Mouse (Mus musculus) kidney, adult 9 months (tissue): ENCODE measurements at regions not wholly inside any gene's neighbourhood (a gene's known extent, or its start where the extent isn't known, plus 50 kb on each side); places are given as distances from the start of the nearest gene placed in this dataset.

Experiments used
- DNase-seq: peaks from one replicate; pipeline ENCODE4 v3.0.0; 2022

DNA sequence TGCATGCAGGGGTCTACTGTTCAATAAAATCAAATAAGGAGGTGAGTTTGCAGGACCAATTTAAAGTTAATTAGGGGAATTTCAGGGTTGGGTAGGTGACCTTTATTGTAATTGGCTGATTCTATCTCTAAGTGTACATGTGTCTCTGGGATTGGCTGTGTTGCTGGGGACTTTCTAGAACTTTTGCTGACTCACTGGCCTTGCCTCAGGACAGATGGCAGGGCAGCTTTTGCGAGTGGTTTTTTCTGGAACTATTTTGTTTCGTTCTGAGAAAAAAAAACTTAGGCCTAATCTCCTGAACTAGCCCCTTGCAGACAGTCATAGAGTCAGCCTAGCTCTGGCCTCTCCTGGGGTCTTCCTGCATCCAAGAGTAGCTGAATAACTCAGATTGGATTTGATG lies 249.3 kb upstream of the Mdga2 start:
- DNase-seq = no peak

GRCm38 (mm10) chr12:67471001-67471400 lies 248.7 kb upstream of the Mdga2 start:
- no peak for DNase-seq

GRCm38 (mm10) chr12:67449109-67449508 lies 226.8 kb upstream of the Mdga2 start:
- no peak for DNase-seq

DNA sequence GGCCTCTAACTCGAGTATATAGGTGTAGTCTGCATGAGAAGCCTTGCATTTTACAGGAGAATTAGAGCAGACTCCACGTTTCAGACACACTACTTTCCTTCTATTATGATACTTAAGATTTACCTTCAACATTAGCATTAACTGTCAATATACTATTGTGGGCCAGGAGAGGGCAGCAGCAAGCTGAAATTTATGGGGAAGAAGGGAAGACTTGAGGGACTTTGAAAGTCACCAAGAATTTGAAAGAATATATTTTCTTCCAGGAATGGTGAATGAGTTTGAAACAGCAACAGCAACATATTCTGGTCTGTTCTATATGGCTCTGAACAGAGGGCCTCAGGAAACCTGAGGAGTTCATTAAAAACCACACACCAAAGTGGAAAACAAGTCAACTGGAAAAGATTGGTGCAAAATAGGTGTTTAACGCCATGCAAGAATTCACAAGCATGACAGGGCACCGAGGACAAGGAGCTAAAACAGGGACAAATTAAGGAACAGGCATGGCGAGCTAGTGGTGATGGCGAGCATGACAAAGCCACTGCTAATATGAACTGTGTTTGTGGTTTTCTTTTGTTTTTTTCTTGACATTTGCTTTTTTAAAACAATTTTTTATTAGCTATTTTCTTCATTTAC lies 208.1 kb upstream of the Mdga2 start:
- peak; percentile 11 for DNase-seq

- DNase-seq = no peak
Measured at GRCm38 (mm10) chr12:67426801-67427200, 204.5 kb upstream of the Mdga2 start.

GRCm38 (mm10) chr12:67399537-67399936 lies 177.2 kb upstream of the Mdga2 start:
- no peak for DNase-seq

DNA sequence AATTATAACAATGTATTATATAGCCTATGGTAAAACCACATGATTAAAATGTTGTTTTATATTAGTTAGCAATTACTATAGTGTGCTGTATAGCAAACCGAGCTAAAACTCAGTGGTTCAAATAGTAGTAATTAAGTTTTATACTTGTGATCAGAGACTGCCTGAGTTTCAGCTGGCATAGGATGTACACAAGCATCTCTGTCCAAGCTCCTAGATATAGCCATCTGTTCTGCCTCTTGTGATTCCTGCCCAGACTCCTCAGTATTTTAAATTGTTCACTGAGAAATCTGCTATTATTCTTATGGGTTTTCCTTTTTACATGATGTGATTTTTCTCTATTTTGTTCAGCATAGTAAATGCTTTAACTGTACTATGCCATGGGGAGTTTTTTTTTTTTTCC lies 152.2 kb upstream of the Mdga2 start:
- DNase-seq = no peak

DNA sequence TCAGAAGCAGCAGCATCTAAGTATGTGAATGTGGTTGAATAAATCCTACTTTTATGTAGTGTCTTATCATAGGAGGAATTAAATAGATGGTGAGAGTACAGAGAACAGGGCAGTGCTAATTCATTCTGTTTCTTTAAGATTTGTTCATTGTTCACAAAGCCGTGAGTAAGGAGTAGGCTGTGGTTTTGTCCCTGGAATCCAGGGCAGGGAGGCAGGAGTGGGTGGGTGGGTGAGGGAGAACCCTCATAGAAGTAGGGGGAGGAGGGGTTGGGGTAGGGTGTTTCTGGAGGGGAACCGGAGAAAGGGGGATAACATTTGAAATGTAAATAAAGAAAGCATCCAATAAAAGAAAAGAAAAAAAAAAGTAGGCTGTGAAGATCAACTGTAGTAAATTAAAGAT lies 126.2 kb upstream of the Mdga2 start:
- no peak for DNase-seq

GRCm38 (mm10) chr12:67332483-67332998 lies 110.2 kb upstream of the Mdga2 start:
- no peak for DNase-seq

DNA sequence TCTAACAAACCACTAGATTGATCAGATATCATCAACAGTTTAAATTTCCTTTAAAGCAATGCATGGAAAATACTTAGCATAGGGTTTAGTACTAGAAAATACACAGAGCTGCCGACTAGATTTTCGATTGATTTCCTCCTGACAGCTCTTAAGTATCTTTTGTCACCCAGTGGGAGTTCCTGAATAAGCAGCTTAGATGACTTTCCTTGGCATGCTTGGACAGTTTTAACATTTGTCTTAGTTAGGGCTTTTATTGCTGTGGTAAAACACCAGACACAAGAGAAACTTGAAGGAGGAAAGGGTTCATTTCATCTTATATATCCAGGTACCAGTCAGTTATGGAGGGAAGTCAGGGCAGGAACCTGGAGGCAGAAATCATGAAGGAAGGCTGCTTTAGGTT lies 104.0 kb upstream of the Mdga2 start:
- DNase-seq = no peak

DNA sequence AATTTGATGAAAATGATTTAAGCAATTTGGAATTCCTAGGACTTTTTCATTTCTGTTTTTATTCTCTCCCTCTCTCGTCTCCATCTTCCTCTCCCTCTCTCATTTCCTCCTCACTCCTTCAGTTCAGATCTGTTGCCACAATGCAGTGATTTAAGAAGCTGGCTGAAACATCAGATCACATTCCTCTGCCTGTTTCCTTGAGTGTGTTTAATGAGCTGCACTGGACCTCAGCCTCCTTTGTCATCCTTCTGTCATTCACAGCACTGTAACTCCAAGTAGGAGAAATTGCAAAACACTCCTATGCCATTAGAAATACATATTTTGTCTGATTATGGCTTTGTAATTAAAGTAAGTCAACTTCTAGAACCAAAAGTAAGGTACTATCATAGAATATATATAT lies 103.5 kb upstream of the Mdga2 start:
- no peak for DNase-seq

- no peak for DNase-seq
Measured at GRCm38 (mm10) chr12:67325335-67325734, 103.0 kb upstream of the Mdga2 start.

GRCm38 (mm10) chr12:67318687-67319086 lies 96.3 kb upstream of the Mdga2 start:
- DNase-seq = no peak

- no peak for DNase-seq
Measured at GRCm38 (mm10) chr12:67300245-67300644, 77.9 kb upstream of the Mdga2 start.

GRCm38 (mm10) chr12:67290054-67290453 lies 67.7 kb upstream of the Mdga2 start:
- DNase-seq = no peak

- no peak for DNase-seq
Measured at GRCm38 (mm10) chr12:67272863-67273262, 50.5 kb upstream of the Mdga2 start.

- DNase-seq = no peak
Measured at GRCm38 (mm10) chr12:67272329-67272728, 50.0 kb upstream of the Mdga2 start.
